In the genomic region with DNA sequence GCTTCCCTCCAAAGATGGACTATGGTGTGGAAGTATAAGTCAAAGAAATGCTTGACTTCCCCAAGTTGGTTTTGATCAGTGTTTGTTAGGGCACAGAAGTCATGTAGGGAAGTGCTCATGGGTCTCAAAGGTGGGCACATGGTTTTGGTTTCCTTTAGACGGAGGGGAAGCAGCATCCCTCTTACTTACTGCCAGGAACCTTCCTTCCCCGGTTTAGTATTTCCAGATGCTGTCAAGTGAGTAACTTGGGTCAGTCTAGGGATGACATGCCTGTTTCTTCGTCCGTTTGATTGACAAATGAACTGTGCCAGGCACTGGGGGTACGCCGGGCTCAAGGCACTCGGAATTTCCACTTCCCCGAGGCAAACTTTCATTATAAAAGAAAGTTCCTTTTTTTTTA, we compare ENCODE assay signal across 17 mouse cellular contexts.
DNase-seq lines count a peak whose midpoint lies in the region; ATAC-seq lines count a peak whose summit lies in the region.
"Had no signal": no experiment of that assay in that cellular context is flagged by ENCODE, and none has a peak within 500 bp of the region (broad histone marks: within the 10 kb centered on the region; RNA-seq: fewer than 3 reads in every experiment).

No protein-coding gene starts in this region.

- WGBS in limb, embryonic 12.5 days: 24% methylated on average over 8 of the region's 8 CpGs

- peak; percentile 28 for DNase-seq in embryo, embryonic 11 days
- DNase-seq in embryo, embryonic 9.5 days (ENCODE audit: extremely low spot score): no peak
- peak; percentile 63 for DNase-seq in forelimb bud, embryonic 11.5 days (ENCODE audit: low read depth, low spot score)
- no peak for DNase-seq in frontal cortex, postnatal 14 days (ENCODE audit: low spot score in 2 of 2)
- DNase-seq in left cerebral cortex, postnatal 4 days: no peak
- DNase-seq in lung, postnatal 10 days: no peak
- DNase-seq: adrenal gland, postnatal 14 days; cerebellum, adult 2 months; cerebellum, postnatal 10 days; gastrocnemius, adult 2 months; gastrocnemius, postnatal 25 days had no signal

- H3K4me1 ChIP-seq in limb, embryonic 12.5 days (replicated peaks): peaks cover 11% of the 10 kb centered on the region
- H3K4me1 ChIP-seq: forebrain, embryonic 15.5 days; heart, embryonic 12.5 days; hindbrain, embryonic 15.5 days had no signal

- no peaks in the 10 kb centered on the region for H3K27me3 ChIP-seq in limb, embryonic 12.5 days
- H3K27me3 ChIP-seq: forebrain, embryonic 15.5 days; heart, embryonic 12.5 days; hindbrain, embryonic 15.5 days; Patski had no signal

- H3K4me2 ChIP-seq in limb, embryonic 12.5 days: no peak overlapping the region
- H3K4me2 ChIP-seq: forebrain, embryonic 15.5 days; heart, embryonic 12.5 days; hindbrain, embryonic 15.5 days had no signal

- no peaks in the 10 kb centered on the region for H3K36me3 ChIP-seq in limb, embryonic 12.5 days
- H3K36me3 ChIP-seq: forebrain, embryonic 15.5 days; heart, embryonic 12.5 days; hindbrain, embryonic 15.5 days had no signal

- no peaks in the 10 kb centered on the region for H3K9me3 ChIP-seq in limb, embryonic 12.5 days
- H3K9me3 ChIP-seq: forebrain, embryonic 15.5 days; hindbrain, embryonic 15.5 days had no signal

- H3K27ac ChIP-seq in limb, embryonic 12.5 days: peak overlapping the region; percentile 35; the same call in 1 of the 2 replicates
- H3K27ac ChIP-seq: forebrain, embryonic 15.5 days; gastrocnemius, adult 2 months; hindbrain, embryonic 15.5 days had no signal

- ATAC-seq in limb, embryonic 12.5 days (ENCODE audit: insufficient number of reproducible peaks, insufficient read depth, low FRiP score, low TSS enrichment, low read depth): no peak
- ATAC-seq: activated CD4-positive, CD25-positive, alpha-beta regulatory T cell, adult 4 months; forebrain, embryonic 15.5 days; Patski had no signal

- no peak overlapping the region for H3K9ac ChIP-seq in limb, embryonic 12.5 days (replicated peaks)
- H3K9ac ChIP-seq: forebrain, embryonic 15.5 days; heart, embryonic 12.5 days; hindbrain, embryonic 15.5 days had no signal

- H3K4me3 ChIP-seq in limb, embryonic 12.5 days (replicated peaks): no peak overlapping the region
- H3K4me3 ChIP-seq: forebrain, embryonic 15.5 days; gastrocnemius, adult 2 months; heart, embryonic 12.5 days; hindbrain, embryonic 15.5 days had no signal

- intact Hi-C loops in left cerebral cortex, postnatal 4 days (cut with DNase I): no loop called here

Comparison
In these comparisons a context has a peak if more than half of its experiments do, and no peak if none do; other contexts are left out.
1. DNase-seq: peak in embryo, embryonic 11 days (single experiment) and forelimb bud, embryonic 11.5 days (single experiment); none in embryo, embryonic 9.5 days (single experiment), frontal cortex, postnatal 14 days (0 of 2), left cerebral cortex, postnatal 4 days (single experiment) and lung, postnatal 10 days (single experiment).